Mouse (Mus musculus) ES-Bruce4 (cell line): ENCODE results near the gene Nagpa.

Experiments used
- CTCF ChIP-seq: IDR thresholded peaks from one replicate; pipeline ENCODE4 v1.8.1; 2011; ENCODE audit warnings: low read depth, low read length
- POLR2A ChIP-seq: IDR thresholded peaks from one replicate; pipeline ENCODE4 v1.8.1; 2011; ENCODE audit warnings: low read length; ENCODE audit not compliant: insufficient read depth

GRCm38 (mm10) chr16:5146367-5147036, 57.3 kb downstream of the Nagpa start:
- TF ChIP-seq CTCF (no peak), POLR2A (no peak)
